Mouse (Mus musculus) hindbrain, embryonic 11.5 days (tissue): ENCODE data around the gene Tom1l1. TPM values are rescaled to one million over a fixed set of nuclear protein-coding genes. Genes with fewer than 3 reads are reported as not detected.

ENCODE experiments used
- ATAC-seq: fragments of 200-750 bp; cut with Nextera tagmentation; 2 replicates; pipeline ENCODE4 v1.8.0; 2017; ENCODE audit warnings: mild to moderate bottlenecking, moderate TSS enrichment, moderate library complexity; ENCODE audit not compliant: low FRiP score
- DNase-seq: peaks from one replicate; pipeline ENCODE4 v3.0.0-alpha.2; 2015; ENCODE audit warnings: low spot score
- H3K27ac ChIP-seq: fragments of 300-500 bp; sonication (generic); 2 replicates; pipeline ENCODE4 v1.5.1; 2014; ENCODE audit warnings: mild to moderate bottlenecking, low read depth, low read length
- H3K27me3 ChIP-seq: fragments of 300-500 bp; sonication (generic); 2 replicates; pipeline ENCODE4 v1.6.1; 2014; ENCODE audit warnings: mild to moderate bottlenecking, low read length, moderate library complexity, mixed read lengths; ENCODE audit not compliant: control insufficient read depth, insufficient read depth
- H3K36me3 ChIP-seq: fragments of 300-500 bp; sonication (generic); 2 replicates; pipeline ENCODE4 v1.6.1; 2014; ENCODE audit warnings: mild to moderate bottlenecking, low read length, moderate library complexity, mixed read lengths; ENCODE audit not compliant: control insufficient read depth, insufficient read depth
- H3K4me1 ChIP-seq: fragments of 300-500 bp; sonication (generic); replicated peaks from 2 replicates; pipeline ENCODE4 v1.6.1; 2014; ENCODE audit warnings: low read length, mixed read lengths; ENCODE audit not compliant: control insufficient read depth, insufficient read depth
- H3K4me2 ChIP-seq: fragments of 300-500 bp; sonication (generic); replicated peaks from 2 replicates; pipeline ENCODE4 v1.6.1; 2014; ENCODE audit warnings: mild to moderate bottlenecking, low read depth, low read length
- H3K4me3 ChIP-seq: fragments of 300-500 bp; sonication (generic); 2 replicates; pipeline ENCODE4 v1.5.1; 2014; ENCODE audit warnings: low read depth, low read length
- H3K9ac ChIP-seq: fragments of 300-500 bp; sonication (generic); 2 replicates; pipeline ENCODE4 v1.6.1; 2014; ENCODE audit warnings: low read depth, low read length
- H3K9me3 ChIP-seq: fragments of 300-500 bp; sonication (generic); 2 replicates; pipeline ENCODE4 v1.6.1; 2016; ENCODE audit warnings: low read length; ENCODE audit not compliant: control insufficient read depth
- WGBS: fragments of 180-500 bp; shearing (Covaris S2); extraction: QIAGEN DNeasy Blood & Tissue Kit; methylation state at CpG from one replicate; pipeline ENCODE4 v1.1.7; 2014; 5-methylcytosine and 5-hydroxymethylcytosine counted together
- polyA plus RNA-seq: library from polyadenylated mRNA; unstranded; fragments of >200 nt; fragmentation: Nextera tagmentation; extraction: Ambion mirVana; gene quantifications from 2 replicates; pipeline ENCODE4 v1.2.1, GENCODE M21; 2014

Gene Tom1l1
- polyA plus RNA-seq, 1 experiment from 2014 or later, result 17.8 TPM

GRCm38 (mm10) chr11:90616431-90616830 lies 71.7 kb downstream of the Tom1l1 start:
- Histone ChIP-seq H3K4me2 (no peak overlapping the region), H3K4me3 (no peak overlapping the region), H3K36me3 (no peaks in the 10 kb centered on the region), H3K9ac (no peak overlapping the region), H3K4me1 (no peaks in the 10 kb centered on the region), H3K27ac (no peak overlapping the region), H3K27me3 (no peaks in the 10 kb centered on the region), H3K9me3 (no peaks in the 10 kb centered on the region)
- ATAC-seq (no peak), DNase-seq (peak; percentile 40)

GRCm38 (mm10) chr11:90614743-90615142 lies 73.4 kb downstream of the Tom1l1 start:
- Histone ChIP-seq H3K9ac (no peak overlapping the region), H3K4me3 (no peak overlapping the region), H3K9me3 (no peaks in the 10 kb centered on the region), H3K4me2 (no peak overlapping the region), H3K27ac (no peak overlapping the region), H3K36me3 (no peaks in the 10 kb centered on the region), H3K4me1 (no peaks in the 10 kb centered on the region), H3K27me3 (no peaks in the 10 kb centered on the region)
- no peak for DNase-seq
- 91% methylated on average over 6 of the region's 6 CpGs for WGBS
- no peak for ATAC-seq

GRCm38 (mm10) chr11:90612118-90612517 lies 76.0 kb downstream of the Tom1l1 start:
- Histone ChIP-seq H3K9ac (no peak overlapping the region), H3K27me3 (no peaks in the 10 kb centered on the region), H3K4me1 (no peaks in the 10 kb centered on the region), H3K9me3 (no peaks in the 10 kb centered on the region), H3K27ac (no peak overlapping the region), H3K4me2 (no peak overlapping the region), H3K36me3 (peaks cover 3% of the 10 kb centered on the region; the same call in 1 of the 2 replicates), H3K4me3 (no peak overlapping the region)
- no peak for ATAC-seq
- DNase-seq, result no peak

GRCm38 (mm10) chr11:90603066-90603465 lies 85.1 kb downstream of the Tom1l1 start:
- H3K36me3 ChIP-seq, result no peaks in the 10 kb centered on the region
- ATAC-seq, result no peak

GRCm38 (mm10) chr11:90595826-90596225 lies 92.3 kb downstream of the Tom1l1 start:
- Histone ChIP-seq H3K4me2 (no peak overlapping the region), H3K9me3 (no peaks in the 10 kb centered on the region), H3K27ac (no peak overlapping the region), H3K9ac (no peak overlapping the region), H3K4me3 (no peak overlapping the region), H3K27me3 (no peaks in the 10 kb centered on the region), H3K4me1 (no peaks in the 10 kb centered on the region), H3K36me3 (peaks cover 2% of the 10 kb centered on the region; the same call in 1 of the 2 replicates)
- DNase-seq (no peak), ATAC-seq (no peak)
- 96% methylated on average over 1 of the region's 1 CpGs for WGBS

More at GRCm38 (mm10) chr11:90603066-90603465, 85.1 kb downstream of the Tom1l1 start:
- H3K4me2 ChIP-seq, result no peak overlapping the region
- H3K27me3 ChIP-seq, result no peaks in the 10 kb centered on the region
- 98% methylated on average over 2 of the region's 2 CpGs for WGBS
- H3K9ac ChIP-seq, result no peak overlapping the region
- no peaks in the 10 kb centered on the region for H3K4me1 ChIP-seq
- H3K27ac ChIP-seq, result no peak overlapping the region
- no peaks in the 10 kb centered on the region for H3K9me3 ChIP-seq
- DNase-seq, result no peak
- no peak overlapping the region for H3K4me3 ChIP-seq

Other genes starting within 250 kb of the Tom1l1 start
- gene Stxbp4, start 50.3 kb downstream of the Tom1l1 start, polyA plus RNA-seq, result 38.1 and 43.5 TPM in 2 replicates
- 26.1 and 26.7 TPM in 2 replicates for gene Cox11, start 50.2 kb downstream of the Tom1l1 start, polyA plus RNA-seq